Mouse (Mus musculus) myocyte (in vitro differentiated cells): ENCODE results near the gene Dnah8. TPM values are rescaled to one million over a fixed set of nuclear protein-coding genes. Genes with fewer than 3 reads are reported as not detected.
A peak's percentile ranks its signal among the peaks of the same experiment; 100 is the strongest.

Experiments
- H3K27me3 ChIP-seq: one replicate; pipeline ENCODE4 v1.6.1; 2011; ENCODE audit not compliant: control insufficient read depth, insufficient read depth, insufficient read length
- H3K36me3 ChIP-seq: one replicate; pipeline ENCODE4 v1.6.1; 2011; ENCODE audit not compliant: control insufficient read depth, insufficient read depth
- H3K4me2 ChIP-seq: one replicate; pipeline ENCODE4 v1.6.1; 2011; ENCODE audit warnings: low read depth, control low read depth
- H3K4me3 ChIP-seq: one replicate; pipeline ENCODE4 v1.5.1; 2011; ENCODE audit warnings: mild to moderate bottlenecking, control low read depth, moderate library complexity
- H3K79me2 ChIP-seq: one replicate; pipeline ENCODE4 v1.6.1; 2011; ENCODE audit not compliant: control insufficient read depth, insufficient read depth
- H3ac ChIP-seq: one replicate; pipeline ENCODE4 v1.6.1; 2011; ENCODE audit not compliant: control insufficient read depth, insufficient read length
- CEBPB ChIP-seq: IDR thresholded peaks from 2 replicates; pipeline ENCODE4 v1.6.1; 2011; ENCODE audit warnings: mild to moderate bottlenecking, moderate library complexity; ENCODE audit not compliant: poor library complexity, insufficient read depth, severe bottlenecking
- E2F4 ChIP-seq: IDR thresholded peaks from one replicate; pipeline ENCODE4 v1.6.1; 2011; ENCODE audit warnings: mild to moderate bottlenecking, control low read depth, moderate library complexity; ENCODE audit not compliant: insufficient read depth
- MAX ChIP-seq: IDR thresholded peaks from one replicate; pipeline ENCODE4 v1.6.1; 2011; ENCODE audit warnings: low read depth, mild to moderate bottlenecking, control low read depth
- MYOD1 ChIP-seq, 3 experiments: IDR thresholded peaks; one replicate each; pipeline ENCODE4 v1.6.1; 2011; ENCODE audit warnings: control low read depth in 2 of 3, low read depth in 2 of 3, mild to moderate bottlenecking in 2 of 3, moderate library complexity in 1 of 3; ENCODE audit not compliant: insufficient read length in 2 of 3, control insufficient read depth in 1 of 3
- MYOG ChIP-seq, 3 experiments: IDR thresholded peaks; one replicate each; pipeline ENCODE4 v1.6.1; 2011; ENCODE audit warnings: control low read depth in 2 of 3, low read depth in 2 of 3, mild to moderate bottlenecking in 2 of 3; ENCODE audit not compliant: insufficient read length in 2 of 3, control insufficient read depth in 1 of 3, insufficient read depth in 1 of 3
- POLR2A ChIP-seq: IDR thresholded peaks from one replicate; pipeline ENCODE4 v1.6.1; 2011; ENCODE audit warnings: low read depth, mild to moderate bottlenecking, control low read depth, moderate library complexity; ENCODE audit not compliant: insufficient read length
- POLR2AphosphoS2 ChIP-seq: IDR thresholded peaks from one replicate; pipeline ENCODE4 v1.6.1; 2011; ENCODE audit warnings: low read depth, control low read depth; ENCODE audit not compliant: insufficient read length
- REST ChIP-seq: IDR thresholded peaks from one replicate; pipeline ENCODE4 v1.6.1; 2011; ENCODE audit warnings: mild to moderate bottlenecking, control low read depth, moderate library complexity; ENCODE audit not compliant: insufficient read depth, insufficient read length
- SRF ChIP-seq: IDR thresholded peaks from one replicate; pipeline ENCODE4 v1.6.1; 2011; ENCODE audit warnings: low read depth; ENCODE audit not compliant: control insufficient read depth, insufficient read length
- TCF12 ChIP-seq: IDR thresholded peaks from one replicate; pipeline ENCODE4 v1.6.1; 2011; ENCODE audit warnings: mild to moderate bottlenecking, control low read depth; ENCODE audit not compliant: poor library complexity, insufficient read depth, severe bottlenecking
- TCF3 ChIP-seq: IDR thresholded peaks from one replicate; pipeline ENCODE4 v1.6.1; 2011; ENCODE audit warnings: low read depth, control low read depth; ENCODE audit not compliant: insufficient read length
- USF1 ChIP-seq: IDR thresholded peaks from one replicate; pipeline ENCODE4 v1.6.1; 2011; ENCODE audit warnings: low read depth, mild to moderate bottlenecking, control low read depth, moderate library complexity
- polyA plus RNA-seq: library from polyadenylated mRNA; unstranded; fragments of >200 nt; fragmentation: generic; extraction: Trizol; gene quantifications from one replicate; pipeline ENCODE4 v1.2.1, GENCODE M21; 2012; ENCODE audit warnings: missing spikeins

The Dnah8 gene
- polyA plus RNA-seq, 1 experiment: 0.08 TPM

GRCm38 (mm10) chr17:30611221-30612074 lies 12.7 kb upstream of the Dnah8 start:
- TF ChIP-seq TCF12: no peak
- no peak for TF ChIP-seq E2F4
- TF ChIP-seq TCF3: no peak
- TF ChIP-seq REST: no peak
- no peak for TF ChIP-seq USF1
- TF ChIP-seq MYOG (IDR thresholded peaks at IDR 0.05; ENCODE audit: control insufficient read depth in 1 of 3, insufficient read depth in 1 of 3, insufficient read length in 2 of 3, low read depth in 2 of 3): no peak
- no peak for TF ChIP-seq SRF
- no peak for TF ChIP-seq CEBPB
- Histone ChIP-seq H3K4me3 (peak overlapping the region; percentile 70), H3K27me3 (no peaks in the 10 kb centered on the region), H3K36me3 (peaks cover 7% of the 10 kb centered on the region), H3K79me2 (peaks cover 52% of the 10 kb centered on the region), H3ac (peak overlapping the region; percentile 44), H3K4me2 (peak overlapping the region; percentile 94)

DNA sequence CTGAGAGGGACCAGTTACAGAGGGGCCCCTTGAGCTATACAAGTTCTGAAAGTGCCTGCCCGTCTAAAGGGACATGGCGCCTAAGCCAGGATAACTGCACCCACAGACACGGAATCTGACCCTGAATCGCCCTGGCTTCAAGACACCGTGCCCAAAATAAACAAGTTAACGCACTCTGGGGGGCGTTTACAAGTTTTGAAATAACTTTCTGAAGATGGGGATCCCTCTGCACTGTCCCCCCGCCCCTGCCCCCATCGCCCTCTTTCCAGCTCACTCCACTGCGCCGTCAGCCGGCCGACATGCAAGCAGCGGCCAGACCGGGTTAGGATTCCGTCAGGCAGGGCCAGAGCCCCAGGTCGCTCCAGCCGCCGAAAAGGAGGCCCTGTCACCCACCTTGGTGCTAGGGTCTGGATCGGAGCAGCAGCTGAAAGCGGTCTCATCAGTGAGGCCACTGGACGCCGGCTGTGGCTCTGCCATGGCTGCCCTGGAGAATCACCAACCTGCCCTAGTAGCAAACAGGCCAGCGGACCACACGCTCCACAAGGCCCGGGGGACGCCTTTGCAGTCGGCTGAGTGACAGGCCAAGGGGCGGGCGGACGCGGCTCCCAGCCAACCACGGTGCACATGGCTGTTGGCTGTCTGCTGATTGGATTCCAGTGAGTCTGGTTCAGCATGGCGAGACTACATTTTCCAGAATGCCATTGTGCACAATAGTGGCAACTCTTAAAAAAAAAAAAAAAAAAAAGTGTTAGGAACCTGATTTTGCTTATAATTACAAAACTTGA lies 11.9 kb upstream of the Dnah8 start:
- Histone ChIP-seq H3K79me2 (peaks cover 44% of the 10 kb centered on the region), H3K27me3 (no peaks in the 10 kb centered on the region), H3K4me3 (peak overlapping the region; percentile 70), H3ac (peak overlapping the region; percentile 44), H3K36me3 (peaks cover 6% of the 10 kb centered on the region), H3K4me2 (peak overlapping the region; percentile 94)
- no peak for TF ChIP-seq E2F4
- no peak for TF ChIP-seq USF1
- no peak for TF ChIP-seq TCF12
- TF ChIP-seq CEBPB: no peak
- peak; percentile 94 for TF ChIP-seq POLR2AphosphoS2
- TF ChIP-seq SRF: peak; percentile 84
- no peak for TF ChIP-seq MAX
- peak; percentile 98 for TF ChIP-seq POLR2A
- TF ChIP-seq TCF3: no peak
- TF ChIP-seq MYOG (IDR thresholded peaks at IDR 0.05; ENCODE audit: control insufficient read depth in 1 of 3, insufficient read depth in 1 of 3, insufficient read length in 2 of 3, low read depth in 2 of 3): peak in 1 of 3 experiments; percentile 22
- no peak for TF ChIP-seq MYOD1 (IDR thresholded peaks at IDR 0.05; ENCODE audit: control insufficient read depth in 1 of 3, insufficient read length in 2 of 3, low read depth in 2 of 3)
- no peak for TF ChIP-seq REST

- Histone ChIP-seq H3K4me2 (no peak overlapping the region), H3K27me3 (no peaks in the 10 kb centered on the region), H3K79me2 (peaks cover 34% of the 10 kb centered on the region), H3K4me3 (no peak overlapping the region), H3K36me3 (no peaks in the 10 kb centered on the region), H3ac (no peak overlapping the region)
- TF ChIP-seq MYOG (IDR thresholded peaks at IDR 0.05; ENCODE audit: control insufficient read depth in 1 of 3, insufficient read depth in 1 of 3, insufficient read length in 2 of 3, low read depth in 2 of 3): no peak
- no peak for TF ChIP-seq TCF12
These were observed 10.8 kb upstream of the Dnah8 start for GRCm38 (mm10) chr17:30613350-30613749.

- no peak overlapping the region for H3K4me2 ChIP-seq
- H3K4me3 ChIP-seq: no peak overlapping the region
- no peak overlapping the region for H3ac ChIP-seq
- TF ChIP-seq TCF3 (no peak), USF1 (no peak), E2F4 (no peak), TCF12 (no peak), MYOD1 (IDR thresholded peaks at IDR 0.05; ENCODE audit: control insufficient read depth in 1 of 3, insufficient read length in 2 of 3, low read depth in 2 of 3) (no peak), SRF (no peak), CEBPB (no peak)
- H3K36me3 ChIP-seq: no peaks in the 10 kb centered on the region
- peaks cover 8% of the 10 kb centered on the region for H3K79me2 ChIP-seq
- no peaks in the 10 kb centered on the region for H3K27me3 ChIP-seq
These were observed 8.0 kb upstream of the Dnah8 start for GRCm38 (mm10) chr17:30616203-30616602.
